Mouse (Mus musculus) thymus, postnatal 36 days (tissue): ENCODE results near the gene Rps6ka2.
"Not testable (repeated sequence)": the region's sequence is repeated elsewhere in the genome, so short reads cannot be mapped to it uniquely, and the experiment has no call there.

Source experiments
- DNase-seq, 2 experiments: peaks; one replicate each; pipeline ENCODE4 v3.0.0; 2022; ENCODE audit warnings: mixed read lengths in 2 of 2

The Rps6ka2 gene

GRCm38 (mm10) chr17:7169627-7170303, at the start of gene Rps6ka2:
Rps6ka2 (plus strand) TSS chr17:7170115.
- DNase-seq, result peak; percentile 95 to 97

GRCm38 (mm10) chr17:7120835-7121234, 49.1 kb upstream of the Rps6ka2 start:
- DNase-seq, result not testable (repeated sequence)

GRCm38 (mm10) chr17:7122554-7122953, 47.4 kb upstream of the Rps6ka2 start:
- not testable (repeated sequence) for DNase-seq

- DNase-seq, result not testable (repeated sequence)
Observed at GRCm38 (mm10) chr17:7126475-7126874, 43.4 kb upstream of the Rps6ka2 start.

GRCm38 (mm10) chr17:7134002-7134401, 35.9 kb upstream of the Rps6ka2 start:
- not testable (repeated sequence) for DNase-seq

- DNase-seq, result not testable (repeated sequence)
Observed at GRCm38 (mm10) chr17:7135277-7135676, 34.6 kb upstream of the Rps6ka2 start.

GRCm38 (mm10) chr17:7138186-7138925, 31.6 kb upstream of the Rps6ka2 start:
- DNase-seq, result no peak

GRCm38 (mm10) chr17:7140399-7141174, 29.3 kb upstream of the Rps6ka2 start:
- DNase-seq, result no peak

GRCm38 (mm10) chr17:7142367-7142766, 27.5 kb upstream of the Rps6ka2 start:
- DNase-seq, result peak; percentile 30 to 51

GRCm38 (mm10) chr17:7143885-7144518, 25.9 kb upstream of the Rps6ka2 start:
- no peak for DNase-seq

- no peak for DNase-seq
Observed at GRCm38 (mm10) chr17:7145373-7146058, 24.4 kb upstream of the Rps6ka2 start.

- no peak for DNase-seq
Observed at GRCm38 (mm10) chr17:7146479-7146878, 23.4 kb upstream of the Rps6ka2 start.

GRCm38 (mm10) chr17:7147920-7148321, 22.0 kb upstream of the Rps6ka2 start:
- DNase-seq, result peak in 1 of 2 experiments; percentile 26

GRCm38 (mm10) chr17:7149328-7150195, 20.4 kb upstream of the Rps6ka2 start:
- no peak for DNase-seq

GRCm38 (mm10) chr17:7151446-7152100, 18.3 kb upstream of the Rps6ka2 start:
- DNase-seq, result no peak

GRCm38 (mm10) chr17:7152662-7153061, 17.3 kb upstream of the Rps6ka2 start:
- no peak for DNase-seq

- no peak for DNase-seq
Observed at GRCm38 (mm10) chr17:7163955-7164354, 6.0 kb upstream of the Rps6ka2 start.

GRCm38 (mm10) chr17:7165524-7165923, 4.4 kb upstream of the Rps6ka2 start:
- no peak for DNase-seq

- DNase-seq, result peak in 1 of 2 experiments; percentile 60
Observed at GRCm38 (mm10) chr17:7168961-7169626, 821 bp upstream of the Rps6ka2 start.
